Mouse (Mus musculus) liver, embryonic 11.5 days (tissue): ENCODE data around the gene Tob2. TPM values are rescaled to one million over a fixed set of nuclear protein-coding genes. Genes with fewer than 3 reads are reported as not detected.

Experiments used
- ATAC-seq: fragments of 200-750 bp; cut with Nextera tagmentation; replicated peaks from 2 replicates; pipeline ENCODE4 v1.8.0; 2017; ENCODE audit warnings: moderate number of reproducible peaks, mild to moderate bottlenecking, moderate TSS enrichment, moderate library complexity; ENCODE audit not compliant: low FRiP score
- DNase-seq: peaks from one replicate; pipeline ENCODE4 v3.0.0-alpha.2; 2017; ENCODE audit warnings: low spot score
- H3K27ac ChIP-seq: fragments of 300-500 bp; sonication (generic); 2 replicates; pipeline ENCODE4 v1.5.1; 2014; ENCODE audit warnings: mild to moderate bottlenecking, low read depth, low read length, control low read depth
- H3K27me3 ChIP-seq: fragments of 300-500 bp; sonication (generic); replicated peaks from 2 replicates; pipeline ENCODE4 v1.6.1; 2014; ENCODE audit warnings: low read length, mixed read lengths; ENCODE audit not compliant: control insufficient read depth, insufficient read depth
- H3K36me3 ChIP-seq: fragments of 300-500 bp; sonication (generic); 2 replicates; pipeline ENCODE4 v1.6.1; 2014; ENCODE audit warnings: mild to moderate bottlenecking, low read length, moderate library complexity, mixed read lengths; ENCODE audit not compliant: control insufficient read depth, insufficient read depth
- H3K4me1 ChIP-seq: fragments of 300-500 bp; sonication (generic); replicated peaks from 2 replicates; pipeline ENCODE4 v1.6.1; 2014; ENCODE audit warnings: low read length, mixed read lengths; ENCODE audit not compliant: control insufficient read depth, insufficient read depth
- H3K4me2 ChIP-seq: fragments of 300-500 bp; sonication (generic); 2 replicates; pipeline ENCODE4 v1.6.1; 2014; ENCODE audit warnings: mild to moderate bottlenecking, control low read depth, moderate library complexity
- H3K4me3 ChIP-seq: fragments of 300-500 bp; sonication (generic); 2 replicates; pipeline ENCODE4 v1.5.1; 2014; ENCODE audit warnings: low read depth, low read length, control low read depth
- H3K9ac ChIP-seq: fragments of 300-500 bp; sonication (generic); 2 replicates; pipeline ENCODE4 v1.6.1; 2014; ENCODE audit warnings: low read depth, low read length, control low read depth
- H3K9me3 ChIP-seq: fragments of 300-500 bp; sonication (generic); 2 replicates; pipeline ENCODE4 v1.6.1; 2016; ENCODE audit warnings: low read length, inconsistent platforms, mixed read lengths; ENCODE audit not compliant: control insufficient read depth
- WGBS: fragments of 180-500 bp; shearing (Covaris S2); extraction: QIAGEN DNeasy Blood & Tissue Kit; methylation state at CpG from one replicate; pipeline ENCODE4 v1.1.7; 2014; 5-methylcytosine and 5-hydroxymethylcytosine counted together
- polyA plus RNA-seq: library from polyadenylated mRNA; unstranded; fragments of >200 nt; fragmentation: Nextera tagmentation; extraction: Ambion mirVana; gene quantifications from 2 replicates; pipeline ENCODE4 v1.2.1, GENCODE M21; 2014

Gene Tob2
- polyA plus RNA-seq, 1 experiment from 2014 or later = 18.3 TPM

DNA sequence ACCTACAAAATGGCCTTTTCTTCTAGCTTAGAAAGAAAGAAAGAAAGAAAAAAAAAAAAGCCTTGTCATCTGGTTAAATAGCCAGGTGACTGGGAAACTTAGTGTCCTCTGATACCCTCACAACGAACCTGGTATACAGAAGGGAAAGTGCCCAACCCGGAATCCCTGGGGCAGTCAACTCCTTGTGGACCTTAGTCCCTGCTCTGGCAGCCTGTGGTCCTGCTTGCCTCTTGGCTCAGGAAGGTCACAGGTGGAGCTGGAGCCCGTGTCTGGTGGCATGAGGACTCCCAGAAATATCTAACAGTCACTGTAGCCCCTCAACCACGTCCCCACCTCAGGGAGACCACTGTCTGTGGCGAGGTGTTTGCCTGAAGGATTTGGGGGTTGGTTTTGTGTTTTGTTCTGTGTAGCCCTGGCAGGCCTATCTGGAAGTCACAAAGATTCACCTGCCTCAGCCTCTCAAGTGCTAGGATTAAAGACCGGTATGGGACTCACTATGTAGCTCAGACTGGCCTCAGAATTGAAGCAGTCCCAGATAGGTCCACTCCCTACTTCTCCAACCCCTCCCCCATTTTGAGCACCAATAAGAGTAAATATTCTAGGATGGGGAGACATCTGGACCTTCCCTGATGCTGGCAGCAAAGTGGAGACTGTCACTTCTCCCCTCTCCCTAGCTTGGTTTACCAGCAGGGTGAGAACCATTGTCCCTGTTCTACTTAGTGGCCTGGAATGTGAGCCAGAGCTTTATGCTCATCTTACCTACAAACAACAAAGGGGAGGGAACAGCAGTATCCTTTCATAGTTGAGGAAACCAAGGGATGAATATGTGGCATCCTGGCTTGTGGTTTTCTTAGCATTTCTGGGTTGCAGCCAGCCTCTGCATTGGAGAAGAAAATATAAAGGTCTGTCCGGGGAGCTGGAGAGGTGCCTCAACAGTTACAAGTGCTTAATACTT lies 21.4 kb downstream of the Tob2 start:
- no peaks in the 10 kb centered on the region for H3K9me3 ChIP-seq
- WGBS = 59% methylated on average over 7 of the region's 7 CpGs
- no peak for DNase-seq
- no peaks in the 10 kb centered on the region; the same call in 1 of the 2 replicates for H3K27me3 ChIP-seq
- peak overlapping the region; percentile 67 for H3K4me2 ChIP-seq
- ATAC-seq = no peak
- no peak overlapping the region; the same call in 1 of the 2 replicates for H3K4me3 ChIP-seq
- H3K4me1 ChIP-seq = peaks cover 15% of the 10 kb centered on the region
- no peaks in the 10 kb centered on the region for H3K36me3 ChIP-seq
- no peak overlapping the region for H3K27ac ChIP-seq
- no peak overlapping the region for H3K9ac ChIP-seq

DNA sequence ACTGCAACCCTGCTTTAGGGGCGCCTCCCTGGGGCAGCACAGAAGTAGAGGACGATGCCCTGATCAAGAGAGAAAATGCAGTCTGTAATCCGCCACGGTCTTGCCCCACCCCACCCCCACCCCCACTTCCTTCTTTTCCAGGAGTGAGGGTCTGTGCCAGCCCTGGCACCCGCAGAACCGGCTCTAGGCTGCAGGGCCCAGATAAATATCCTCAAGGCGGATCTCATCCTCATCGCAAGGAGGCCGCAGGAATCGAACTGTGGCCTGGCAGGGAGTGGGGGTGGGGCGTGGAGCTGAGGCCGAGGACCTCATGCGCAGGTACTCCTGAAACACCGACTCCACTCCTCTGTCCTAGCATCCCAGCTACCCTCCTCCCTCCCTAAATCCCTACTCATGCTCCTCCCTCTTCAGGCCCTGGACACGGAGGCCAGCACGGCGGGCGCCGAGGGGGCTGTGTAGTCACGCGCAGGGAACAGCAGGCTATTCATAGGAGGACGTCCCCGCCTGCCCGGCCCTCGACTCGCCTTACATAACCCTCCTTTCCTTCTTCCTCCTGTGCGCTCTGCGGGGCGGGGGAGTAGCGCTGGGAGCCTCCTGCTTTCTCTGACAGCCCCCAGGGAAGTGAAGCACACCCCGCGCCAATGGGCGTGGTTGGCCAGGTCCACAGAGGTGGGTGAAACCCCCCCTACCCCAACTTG lies 22.3 kb downstream of the Tob2 start:
- H3K27ac ChIP-seq = no peak overlapping the region; the same call in 1 of the 2 replicates
- WGBS = 3% methylated on average over 33 of the region's 33 CpGs
- ATAC-seq (peak; percentile 46), DNase-seq (peak; percentile 60)
- no peaks in the 10 kb centered on the region for H3K9me3 ChIP-seq
- no peaks in the 10 kb centered on the region; the same call in 1 of the 2 replicates for H3K27me3 ChIP-seq
- peak overlapping the region; percentile 67 for H3K4me2 ChIP-seq
- peak overlapping the region; percentile 37 for H3K4me3 ChIP-seq
- H3K9ac ChIP-seq = peak overlapping the region; percentile 48
- H3K36me3 ChIP-seq = no peaks in the 10 kb centered on the region
- H3K4me1 ChIP-seq = peaks cover 15% of the 10 kb centered on the region

DNA sequence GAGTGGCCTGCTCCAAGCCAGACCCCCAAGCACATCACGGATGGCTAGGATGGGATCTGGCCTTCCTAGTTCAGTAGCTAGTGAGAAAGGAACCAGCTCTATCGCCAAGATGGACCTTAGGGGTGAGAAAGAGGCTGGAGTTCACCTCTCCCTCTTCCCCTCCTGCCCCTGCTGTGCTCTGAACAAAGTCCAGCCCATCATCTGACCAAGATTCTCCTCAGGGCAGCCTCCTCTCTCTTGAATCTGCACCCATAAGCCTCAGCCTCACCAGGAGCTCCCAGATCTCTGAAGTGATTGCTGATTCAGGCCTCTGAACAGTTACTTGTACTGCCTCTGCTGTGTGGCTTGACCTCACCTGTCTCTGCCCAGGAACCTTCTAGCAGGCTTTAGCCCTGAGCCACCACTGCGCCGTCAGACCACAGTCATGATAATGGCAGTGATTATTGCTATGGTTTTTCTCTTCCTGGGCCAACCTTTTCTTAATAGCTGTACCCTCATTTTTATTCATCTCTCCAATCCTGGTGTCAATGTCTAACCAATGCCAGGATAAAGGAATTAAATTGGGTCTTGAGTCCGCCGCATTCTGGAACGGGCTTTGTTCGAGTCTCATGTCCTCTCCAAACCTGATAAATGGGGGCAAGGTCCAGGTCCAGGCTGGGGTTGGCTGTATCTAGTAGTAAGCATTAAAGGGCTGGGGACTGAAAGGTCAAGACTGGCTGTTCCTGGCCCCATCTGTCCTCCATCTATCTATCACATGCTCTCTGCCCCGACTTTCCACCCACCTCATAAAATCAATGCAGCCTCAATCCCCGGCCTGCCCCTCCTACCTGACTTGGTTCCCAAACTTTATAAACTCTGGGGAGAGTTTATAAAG lies 23.4 kb downstream of the Tob2 start:
- Histone ChIP-seq H3K36me3 (no peaks in the 10 kb centered on the region), H3K9me3 (no peaks in the 10 kb centered on the region), H3K9ac (no peak overlapping the region; the same call in 1 of the 2 replicates), H3K4me1 (peaks cover 15% of the 10 kb centered on the region), H3K27me3 (no peaks in the 10 kb centered on the region; the same call in 1 of the 2 replicates), H3K4me3 (no peak overlapping the region), H3K4me2 (peak overlapping the region; percentile 67), H3K27ac (no peak overlapping the region)
- WGBS = 54% methylated on average over 10 of the region's 10 CpGs
- DNase-seq (no peak), ATAC-seq (no peak)

DNA sequence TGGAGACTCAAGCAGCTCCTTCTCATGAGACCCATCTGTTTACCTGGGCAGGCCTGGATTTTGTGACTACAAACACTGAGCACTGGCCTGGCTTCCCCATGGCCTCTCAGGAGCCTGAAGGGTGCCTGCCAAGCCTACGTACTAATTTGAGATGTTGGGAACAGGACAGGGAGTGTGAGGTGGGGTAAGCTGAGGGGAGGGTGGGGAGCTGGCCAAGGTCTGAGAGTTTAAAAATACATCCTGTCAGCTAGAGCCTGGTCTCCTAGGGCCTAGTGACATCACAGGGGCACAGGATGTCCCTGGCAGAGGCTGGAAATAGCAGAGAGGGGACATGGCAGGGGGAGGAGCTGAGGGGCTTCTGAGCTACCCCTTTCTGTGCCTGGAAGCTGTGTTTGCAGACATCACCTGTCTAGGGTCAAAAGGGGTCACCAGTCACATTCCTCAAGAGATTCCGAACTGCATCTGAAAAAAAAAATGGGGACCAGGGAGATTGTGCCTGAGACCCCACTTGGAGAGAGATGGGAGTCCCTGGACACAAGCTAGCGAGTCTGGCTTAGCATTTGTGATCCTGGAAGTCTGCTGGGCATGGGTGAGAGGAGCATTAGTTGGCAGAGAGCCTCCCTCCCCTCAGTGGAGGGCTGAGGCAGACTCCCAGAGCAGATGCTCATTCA lies 24.3 kb downstream of the Tob2 start:
- Histone ChIP-seq H3K4me3 (no peak overlapping the region), H3K9me3 (no peaks in the 10 kb centered on the region), H3K27ac (no peak overlapping the region), H3K4me1 (peaks cover 15% of the 10 kb centered on the region), H3K27me3 (no peaks in the 10 kb centered on the region; the same call in 1 of the 2 replicates), H3K9ac (no peak overlapping the region), H3K36me3 (no peaks in the 10 kb centered on the region), H3K4me2 (no peak overlapping the region)
- ATAC-seq = no peak
- 68% methylated on average over 3 of the region's 3 CpGs for WGBS
- no peak for DNase-seq

DNA sequence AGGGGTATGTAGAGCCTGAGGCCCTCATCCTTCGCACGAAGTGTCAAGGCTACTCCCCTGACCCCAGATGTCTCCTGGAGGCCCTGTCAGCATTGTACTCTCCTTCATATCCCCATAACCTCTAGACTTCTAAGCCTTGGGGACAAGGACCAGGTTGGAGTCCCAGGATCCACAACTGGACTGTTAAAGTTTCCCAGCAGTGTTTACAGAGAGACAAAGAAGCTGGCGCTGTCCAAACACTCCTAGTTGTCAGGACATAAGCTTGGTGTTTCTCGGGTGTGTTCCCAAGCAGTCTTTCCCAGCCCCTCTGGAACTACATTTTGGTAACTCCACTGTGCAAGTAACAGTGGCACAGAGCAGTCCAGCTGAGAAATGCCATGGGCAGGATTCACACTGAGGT lies 25.1 kb downstream of the Tob2 start:
- DNase-seq = no peak
- no peak overlapping the region for H3K9ac ChIP-seq
- no peak overlapping the region for H3K4me3 ChIP-seq
- H3K4me2 ChIP-seq = no peak overlapping the region
- no peaks in the 10 kb centered on the region for H3K9me3 ChIP-seq
- H3K36me3 ChIP-seq = no peaks in the 10 kb centered on the region
- H3K27me3 ChIP-seq = no peaks in the 10 kb centered on the region; the same call in 1 of the 2 replicates
- WGBS = 71% methylated on average over 4 of the region's 4 CpGs
- H3K4me1 ChIP-seq = peaks cover 15% of the 10 kb centered on the region
- no peak for ATAC-seq
- no peak overlapping the region for H3K27ac ChIP-seq

DNA sequence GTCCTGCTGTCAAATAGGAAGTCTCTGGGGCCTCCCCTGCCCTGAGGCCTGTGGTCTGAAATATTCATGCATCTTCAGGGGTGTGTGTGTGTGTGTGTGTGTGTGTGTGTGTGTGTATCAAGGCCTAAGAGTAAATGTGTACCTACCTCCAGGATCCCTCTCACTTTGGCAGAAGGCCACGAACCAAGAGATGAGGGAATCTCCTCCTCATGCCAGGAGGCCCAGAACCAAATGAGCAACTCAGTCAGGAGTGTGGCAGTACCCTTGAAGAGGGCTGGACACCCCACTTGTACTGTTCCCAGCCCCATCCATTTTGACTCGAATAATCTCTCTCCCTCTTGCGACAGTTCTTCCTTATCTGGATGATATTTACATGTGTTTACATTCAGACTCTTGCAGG lies 26.4 kb downstream of the Tob2 start:
- Histone ChIP-seq H3K36me3 (no peaks in the 10 kb centered on the region), H3K9ac (no peak overlapping the region), H3K4me1 (peaks cover 15% of the 10 kb centered on the region), H3K9me3 (no peaks in the 10 kb centered on the region), H3K27me3 (no peaks in the 10 kb centered on the region; the same call in 1 of the 2 replicates), H3K4me3 (no peak overlapping the region), H3K27ac (no peak overlapping the region), H3K4me2 (no peak overlapping the region)
- ATAC-seq (no peak), DNase-seq (no peak)
- WGBS = 73% methylated on average over 3 of the region's 3 CpGs

DNA sequence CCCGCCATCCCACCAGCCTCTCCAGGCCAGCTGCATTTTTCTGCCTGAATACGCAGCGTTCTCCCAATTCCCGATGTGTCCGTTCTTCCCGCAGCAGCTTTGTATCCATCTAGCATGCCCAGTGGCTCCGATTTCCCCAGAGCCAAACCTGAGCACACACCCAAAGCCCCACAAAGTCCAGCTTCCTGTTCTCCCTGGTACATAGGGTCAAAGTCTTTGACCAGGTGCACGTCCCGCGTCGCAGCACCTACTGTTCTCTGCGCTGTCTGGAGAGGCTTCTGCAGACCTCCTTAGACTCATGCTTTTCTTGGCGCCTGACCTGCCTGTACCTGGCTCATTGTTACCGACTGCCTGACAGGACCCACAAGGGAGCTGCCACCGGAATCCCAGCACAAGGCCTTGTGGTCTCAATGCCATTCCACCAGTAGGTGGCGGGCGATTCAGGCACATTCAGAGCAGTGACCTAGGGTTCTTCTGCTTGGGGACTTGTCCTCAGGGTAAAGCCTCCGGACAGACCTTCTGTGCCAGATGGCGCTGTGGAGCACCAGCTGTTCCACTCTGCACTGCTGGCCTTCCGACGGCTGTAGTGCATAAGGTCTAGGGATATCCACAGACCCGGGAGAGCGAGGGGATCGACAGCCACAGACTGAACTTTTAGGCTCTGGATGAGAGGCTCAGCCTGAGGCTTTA lies 27.3 kb downstream of the Tob2 start:
- Histone ChIP-seq H3K27me3 (no peaks in the 10 kb centered on the region), H3K9me3 (no peaks in the 10 kb centered on the region), H3K4me1 (peaks cover 11% of the 10 kb centered on the region), H3K9ac (0 out of 2 replicates have a peak overlapping the region, but pooled peaks have one; percentile 35), H3K36me3 (no peaks in the 10 kb centered on the region), H3K27ac (no peak overlapping the region), H3K4me3 (0 out of 2 replicates have a peak overlapping the region, but pooled peaks have one; percentile 7), H3K4me2 (peak overlapping the region; percentile 49)
- ATAC-seq (peak; percentile 92), DNase-seq (peak; percentile 83)
- WGBS = 14% methylated on average over 24 of the region's 24 CpGs
